Mouse (Mus musculus): Measurements from ENCODE around the gene Narfl. TPM values are rescaled to one million over a fixed set of nuclear protein-coding genes. Genes with fewer than 3 reads are reported as not detected.
A peak's percentile ranks its signal among the peaks of the same experiment; 100 is the strongest.
"Not testable (repeated sequence)": the region's sequence is repeated elsewhere in the genome, so short reads cannot be mapped to it uniquely, and the experiment has no call there.

Narfl gene
- polyA plus RNA-seq, 1 experiment from 2014 or later = 27.3 TPM

DNA sequence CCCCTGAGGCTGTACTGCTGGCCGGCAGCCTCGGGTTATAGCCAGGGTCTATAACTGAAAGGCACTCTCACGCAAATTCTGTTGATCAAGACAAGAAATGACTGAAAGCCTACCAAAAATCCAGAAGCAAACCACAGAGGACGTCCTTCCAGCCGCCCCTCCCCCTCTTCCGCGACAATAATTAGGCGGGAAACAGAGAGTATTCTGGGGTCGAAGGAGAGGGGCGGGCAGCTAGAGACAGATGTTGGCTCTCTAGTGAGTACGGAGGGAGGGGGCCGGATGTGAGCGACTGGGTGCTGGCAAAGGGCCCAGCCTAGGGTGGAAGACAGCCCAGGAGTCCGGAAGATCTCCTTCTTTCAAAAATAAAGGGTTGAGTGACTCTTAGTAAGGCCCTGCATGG, 19.0 kb downstream of the Narfl start, which contains the start of gene Fam173a:
Gene Fam173a (minus strand): TSS at position 287 of the 400 bp plus-strand sequence.
- H3K36me3 ChIP-seq (ENCODE audit: poor library complexity, severe bottlenecking) = peaks cover 25% of the 10 kb centered on the region
- peak; percentile 50 for ATAC-seq
- H3K4me3 ChIP-seq = peak within 1 kb of the TSS; percentile 74
- no peaks in the 10 kb centered on the region for H3K27me3 ChIP-seq
- H3K9me3 ChIP-seq (replicated peaks) = no peaks in the 10 kb centered on the region
- WGBS = 1% methylated on average over 13 of the region's 14 CpGs
- H3K4me2 ChIP-seq = peak within 1 kb of the TSS; percentile 94
- H3K4me1 ChIP-seq = peaks cover 69% of the 10 kb centered on the region
- peak within 1 kb of the TSS; percentile 77 for H3K9ac ChIP-seq
- peak within 1 kb of the TSS; percentile 94 for H3K27ac ChIP-seq

DNA sequence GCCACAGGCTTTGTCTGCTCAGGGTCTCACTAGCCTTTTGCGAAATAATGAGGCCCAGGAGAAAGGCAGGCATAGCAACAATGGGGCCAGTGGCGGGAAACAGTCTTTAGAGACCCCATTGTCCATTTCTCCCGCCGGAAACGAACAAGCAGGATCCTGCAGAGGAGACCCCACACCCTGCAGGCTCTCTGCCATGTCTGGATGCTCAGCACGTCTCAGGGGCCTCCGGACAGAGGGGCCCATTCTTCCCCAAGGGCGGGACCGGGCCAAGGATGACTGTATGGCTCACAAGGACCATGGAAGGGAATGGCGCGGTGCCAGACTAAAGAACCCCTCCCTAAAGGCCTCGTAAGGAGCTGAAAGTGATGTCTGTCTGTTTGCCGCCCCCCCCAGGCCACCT, 20.6 kb downstream of the Narfl start:
- peak overlapping the region; percentile 75 for H3K9ac ChIP-seq

DNA sequence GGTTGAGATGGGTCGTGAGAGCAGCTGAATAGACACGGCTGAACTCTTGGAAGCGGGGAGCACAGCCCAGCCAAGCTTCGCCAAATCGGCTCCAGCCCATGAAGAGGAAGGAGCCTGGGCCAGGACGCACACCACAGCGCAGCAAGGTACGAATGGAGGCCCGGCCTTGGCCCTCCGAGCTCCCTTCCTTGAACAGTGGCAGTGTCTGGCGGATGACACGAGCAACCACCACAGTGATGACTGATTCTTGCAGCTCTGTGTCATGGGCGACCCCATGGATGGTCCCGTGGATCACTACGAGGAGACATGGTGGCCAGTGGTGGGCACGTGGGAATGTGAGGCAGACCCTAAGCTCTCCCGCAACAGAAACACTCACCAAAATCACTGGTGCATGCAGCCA, 21.4 kb downstream of the Narfl start:
- Histone ChIP-seq H3K9ac (peak overlapping the region; percentile 75), H3K4me1 (peaks cover 70% of the 10 kb centered on the region), H3K27me3 (no peaks in the 10 kb centered on the region), H3K36me3 (ENCODE audit: poor library complexity, severe bottlenecking) (0 out of 2 replicates have a peak, but pooled peaks cover 5% of the 10 kb centered on the region), H3K4me2 (peak overlapping the region; percentile 94), H3K4me3 (peak overlapping the region; percentile 74), H3K27ac (peak overlapping the region; percentile 94), H3K9me3 (replicated peaks) (no peaks in the 10 kb centered on the region)
- ATAC-seq = no peak
- WGBS = 50% methylated on average over 17 of the region's 17 CpGs

More for the DNA sequence above, 20.6 kb downstream of the Narfl start:
- Histone ChIP-seq H3K4me1 (peaks cover 70% of the 10 kb centered on the region), H3K27ac (peak overlapping the region; percentile 94), H3K4me2 (peak overlapping the region; percentile 94), H3K36me3 (ENCODE audit: poor library complexity, severe bottlenecking) (peaks cover 12% of the 10 kb centered on the region), H3K4me3 (peak overlapping the region; percentile 74; the same call in 1 of the 2 replicates), H3K9me3 (replicated peaks) (no peaks in the 10 kb centered on the region), H3K27me3 (no peaks in the 10 kb centered on the region)
- no peak for ATAC-seq
- 7% methylated on average over 13 of the region's 13 CpGs for WGBS

DNA sequence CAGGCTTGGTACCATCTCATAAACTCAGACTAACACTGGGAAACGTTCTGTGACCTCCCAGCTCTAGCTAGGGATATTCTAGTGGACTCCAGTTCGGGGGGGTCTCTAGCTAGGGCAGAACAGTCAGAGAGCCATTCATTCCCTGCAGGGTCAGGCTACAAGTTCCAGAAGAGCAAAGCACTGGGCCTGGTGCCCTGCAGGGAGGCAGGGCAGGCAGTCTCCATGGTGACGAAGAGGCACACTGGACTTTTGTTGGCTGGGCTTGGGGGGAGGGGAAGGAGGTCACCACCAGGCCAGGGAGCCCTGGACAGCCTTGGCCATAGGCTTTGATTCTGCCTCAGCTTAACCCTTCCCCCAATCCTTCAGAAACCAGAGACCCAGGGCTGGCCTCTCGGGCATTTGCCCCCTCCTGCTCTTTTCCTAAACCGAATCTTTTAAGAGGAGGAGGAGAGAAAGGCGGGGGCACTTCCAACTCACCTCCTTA, 22.1 kb downstream of the Narfl start, which contains the start of gene AC134908.4:
Gene AC134908.4 (minus strand): TSS at position 51 of the 484 bp plus-strand sequence.
- H3K9me3 ChIP-seq (replicated peaks) = no peaks in the 10 kb centered on the region
- H3K27ac ChIP-seq = peak within 1 kb of the TSS; percentile 94
- H3K36me3 ChIP-seq (ENCODE audit: poor library complexity, severe bottlenecking) = 0 out of 2 replicates have a peak, but pooled peaks cover under 1% of the 10 kb centered on the region
- peak within 1 kb of the TSS; percentile 74 for H3K4me3 ChIP-seq
- 5% methylated on average over 6 of the region's 6 CpGs for WGBS
- peak within 1 kb of the TSS; percentile 75 for H3K9ac ChIP-seq
- ATAC-seq = no peak
- no peaks in the 10 kb centered on the region for H3K27me3 ChIP-seq
- peak within 1 kb of the TSS; percentile 94 for H3K4me2 ChIP-seq
- H3K4me1 ChIP-seq = peaks cover 67% of the 10 kb centered on the region

GRCm38 (mm10) chr17:25796211-25796771, 22.7 kb downstream of the Narfl start:
- H3K9me3 ChIP-seq (replicated peaks) = no peaks in the 10 kb centered on the region
- ATAC-seq = no peak
- peak overlapping the region; percentile 68 for H3K27ac ChIP-seq
- 1% methylated on average over 37 of the region's 37 CpGs for WGBS
- H3K4me2 ChIP-seq = peak overlapping the region; percentile 94
- H3K4me1 ChIP-seq = peaks cover 61% of the 10 kb centered on the region
- no peaks in the 10 kb centered on the region for H3K36me3 ChIP-seq (ENCODE audit: poor library complexity, severe bottlenecking)
- peak overlapping the region; percentile 75 for H3K9ac ChIP-seq
- H3K4me3 ChIP-seq = peak overlapping the region; percentile 74
- H3K27me3 ChIP-seq = no peaks in the 10 kb centered on the region

- peaks cover 55% of the 10 kb centered on the region for H3K4me1 ChIP-seq
These were observed 23.4 kb downstream of the Narfl start, which contains the start of gene Metrn for GRCm38 (mm10) chr17:25796951-25797369. Gene Metrn, minus strand, starts transcription at chr17:25797136.

GRCm38 (mm10) chr17:25801029-25801428, 27.5 kb downstream of the Narfl start:
- WGBS = 8% methylated on average over 6 of the region's 6 CpGs
- Histone ChIP-seq H3K27me3 (no peaks in the 10 kb centered on the region), H3K4me1 (peaks cover 40% of the 10 kb centered on the region), H3K27ac (no peak overlapping the region), H3K9me3 (replicated peaks) (no peaks in the 10 kb centered on the region), H3K4me2 (no peak overlapping the region), H3K36me3 (ENCODE audit: poor library complexity, severe bottlenecking) (no peaks in the 10 kb centered on the region), H3K9ac (no peak overlapping the region), H3K4me3 (no peak overlapping the region)
- 0 out of 2 replicates have a peak, but pooled peaks have one; percentile 6 for ATAC-seq

More at GRCm38 (mm10) chr17:25796951-25797369, 23.4 kb downstream of the Narfl start, which contains the start of gene Metrn:
- ATAC-seq = peak; percentile 67
- WGBS = 1% methylated on average over 32 of the region's 35 CpGs
- peak within 1 kb of the TSS; percentile 94 for H3K4me2 ChIP-seq
- H3K27me3 ChIP-seq = no peaks in the 10 kb centered on the region
- peak within 1 kb of the TSS; percentile 74 for H3K4me3 ChIP-seq
- no peaks in the 10 kb centered on the region for H3K36me3 ChIP-seq (ENCODE audit: poor library complexity, severe bottlenecking)
- peak within 1 kb of the TSS; percentile 75 for H3K9ac ChIP-seq
- no peaks in the 10 kb centered on the region for H3K9me3 ChIP-seq (replicated peaks)
- H3K27ac ChIP-seq = peak within 1 kb of the TSS; percentile 68

DNA sequence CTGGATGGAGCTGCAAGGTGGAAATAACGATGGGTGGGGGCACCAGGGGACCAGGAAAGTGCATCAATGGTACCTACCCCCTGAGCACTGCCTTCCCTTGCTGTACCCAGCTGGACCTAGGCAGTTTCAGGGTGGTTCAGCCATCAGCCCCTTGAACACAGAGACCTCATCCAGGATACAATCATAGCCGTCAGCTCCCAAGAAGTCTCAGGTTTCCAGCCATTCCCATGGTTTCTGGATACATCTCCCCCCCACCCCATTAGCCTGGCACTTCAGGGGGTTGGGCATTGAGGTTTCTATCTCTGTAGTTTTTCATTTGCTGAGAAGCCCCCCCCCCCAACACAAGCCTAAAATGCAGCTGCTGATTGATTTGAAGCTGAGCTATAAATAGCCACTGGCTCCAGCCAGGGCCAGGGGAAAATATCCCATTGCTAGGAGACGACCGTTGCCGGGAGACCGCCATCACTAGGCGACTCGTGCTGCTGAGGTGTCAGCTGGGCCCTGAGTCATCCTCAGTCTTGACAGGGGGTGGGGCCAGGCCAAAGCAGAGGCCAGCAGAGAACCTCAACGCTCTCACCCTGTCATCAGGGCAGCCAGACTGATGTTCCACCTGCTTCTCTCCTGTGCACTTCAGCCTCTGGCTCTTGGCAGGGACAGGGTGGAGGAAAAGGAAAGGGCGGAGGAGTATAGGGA, 29.4 kb downstream of the Narfl start:
- H3K4me1 ChIP-seq = peaks cover 26% of the 10 kb centered on the region
- no peaks in the 10 kb centered on the region for H3K36me3 ChIP-seq (ENCODE audit: poor library complexity, severe bottlenecking)
- ATAC-seq = peak; percentile 93
- H3K27ac ChIP-seq = peak overlapping the region; percentile 91
- no peaks in the 10 kb centered on the region for H3K27me3 ChIP-seq
- WGBS = 9% methylated on average over 10 of the region's 10 CpGs
- no peaks in the 10 kb centered on the region for H3K9me3 ChIP-seq (replicated peaks)
- H3K4me3 ChIP-seq = peak overlapping the region; percentile 14; the same call in 1 of the 2 replicates
- H3K4me2 ChIP-seq = peak overlapping the region; percentile 42
- H3K9ac ChIP-seq = peak overlapping the region; percentile 57

GRCm38 (mm10) chr17:25806507-25806906, 32.9 kb downstream of the Narfl start:
- WGBS = 91% methylated on average over 4 of the region's 4 CpGs
- no peaks in the 10 kb centered on the region for H3K36me3 ChIP-seq (ENCODE audit: poor library complexity, severe bottlenecking)
- H3K4me1 ChIP-seq = peaks cover 52% of the 10 kb centered on the region
- H3K27me3 ChIP-seq = no peaks in the 10 kb centered on the region
- no peak overlapping the region for H3K4me2 ChIP-seq
- no peak overlapping the region for H3K27ac ChIP-seq
- H3K9me3 ChIP-seq (replicated peaks) = no peaks in the 10 kb centered on the region
- ATAC-seq = no peak
- H3K9ac ChIP-seq = no peak overlapping the region
- no peak overlapping the region for H3K4me3 ChIP-seq

GRCm38 (mm10) chr17:25807452-25807851, 33.9 kb downstream of the Narfl start:
- H3K4me1 ChIP-seq = peaks cover 46% of the 10 kb centered on the region
- H3K36me3 ChIP-seq (ENCODE audit: poor library complexity, severe bottlenecking); H3K27ac ChIP-seq; H3K27me3 ChIP-seq; H3K4me2 ChIP-seq; H3K4me3 ChIP-seq; H3K9me3 ChIP-seq (replicated peaks); H3K9ac ChIP-seq; ATAC-seq: not testable (repeated sequence)
- WGBS = 38% methylated on average over 2 of the region's 2 CpGs

- WGBS = 39% methylated on average over 5 of the region's 5 CpGs
- H3K27me3 ChIP-seq = peaks cover 3% of the 10 kb centered on the region; the same call in 1 of the 2 replicates
- no peak for ATAC-seq
- peak overlapping the region; percentile 95 for H3K27ac ChIP-seq
- no peaks in the 10 kb centered on the region for H3K36me3 ChIP-seq (ENCODE audit: poor library complexity, severe bottlenecking)
- H3K9ac ChIP-seq = peak overlapping the region; percentile 89; the same call in 1 of the 2 replicates
- peak overlapping the region; percentile 91 for H3K4me2 ChIP-seq
- peak overlapping the region; percentile 70 for H3K4me3 ChIP-seq
- no peaks in the 10 kb centered on the region for H3K9me3 ChIP-seq (replicated peaks)
- peaks cover 45% of the 10 kb centered on the region for H3K4me1 ChIP-seq
These were observed 34.5 kb downstream of the Narfl start for GRCm38 (mm10) chr17:25808028-25808427.
